Mouse (Mus musculus) adrenal gland, postnatal 10 days (tissue): ENCODE data around the gene Daam2. TPM values are rescaled to one million over a fixed set of nuclear protein-coding genes. Genes with fewer than 3 reads are reported as not detected.
"Not testable (repeated sequence)": the region's sequence is repeated elsewhere in the genome, so short reads cannot be mapped to it uniquely, and the experiment has no call there.

Experiments
- DNase-seq: peaks from one replicate; pipeline ENCODE4 v3.0.0; 2021; ENCODE audit warnings: mixed read lengths
- total RNA-seq, 2 experiments: library from RNA; stranded (reverse); gene quantifications; 2 replicates each; pipeline ENCODE4 v1.2.3; 2021

Gene Daam2
- total RNA-seq, 2 experiments from 2014 or later, result 23.1 to 24.5 TPM

DNA sequence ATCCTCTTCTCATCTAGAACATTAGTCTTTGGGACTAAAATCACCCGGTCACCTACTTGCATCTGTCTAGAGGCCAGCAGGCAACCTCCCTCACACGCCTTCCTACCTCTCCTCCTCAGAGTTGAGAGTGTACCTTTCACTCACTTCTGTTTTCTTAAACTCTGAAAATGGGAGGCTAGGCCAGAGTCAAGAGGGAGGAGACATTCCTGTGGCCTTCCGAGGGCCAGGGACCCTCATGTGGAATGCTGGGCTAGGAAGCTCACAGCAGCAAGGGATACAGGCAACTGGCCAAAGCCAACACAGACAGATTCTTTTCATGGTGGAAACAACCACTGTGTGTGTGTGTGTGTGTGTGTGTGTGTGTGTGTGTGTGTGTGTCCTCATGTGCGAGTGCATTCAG, 86.8 kb downstream of the Daam2 start:
- no peak for DNase-seq

DNA sequence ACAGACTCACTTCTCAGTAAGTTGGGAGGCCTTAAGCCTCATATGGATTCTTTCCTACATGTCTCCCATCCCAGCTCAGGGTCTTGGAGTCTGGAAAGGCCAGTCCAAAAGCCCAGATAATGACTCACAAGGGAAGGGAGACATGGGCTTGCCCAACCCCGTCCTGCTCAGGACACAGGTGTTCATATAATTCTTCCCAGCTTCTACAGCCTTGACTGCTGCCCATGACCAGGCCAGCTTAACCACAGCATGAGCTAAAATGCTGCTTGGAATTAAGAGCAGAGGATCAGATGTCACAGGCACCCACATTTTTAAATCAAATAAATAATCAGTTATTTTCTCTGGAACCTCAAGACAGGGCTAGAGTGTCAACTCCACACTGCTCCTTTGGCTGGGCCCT, 89.0 kb downstream of the Daam2 start:
- DNase-seq, result no peak

DNA sequence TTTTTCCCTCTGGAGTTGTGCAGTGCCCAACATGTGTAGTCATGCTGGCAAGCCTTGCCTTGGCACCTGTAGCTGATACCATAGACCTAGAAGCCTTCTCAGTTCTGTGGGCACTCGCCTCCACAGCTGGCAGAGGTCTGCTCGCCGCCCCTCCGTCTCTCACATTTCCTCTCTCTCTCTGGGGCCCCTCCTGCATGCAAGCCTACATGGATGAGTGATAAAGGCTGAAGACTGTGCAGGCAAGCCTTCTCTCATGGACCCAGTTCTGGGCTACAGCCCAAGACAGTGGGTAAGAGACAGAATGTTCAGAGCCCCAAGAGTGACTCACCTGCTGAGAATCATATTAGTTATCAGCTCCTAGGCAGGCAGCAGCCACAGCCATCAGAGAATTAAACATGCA, 90.1 kb downstream of the Daam2 start:
- DNase-seq, result no peak

DNA sequence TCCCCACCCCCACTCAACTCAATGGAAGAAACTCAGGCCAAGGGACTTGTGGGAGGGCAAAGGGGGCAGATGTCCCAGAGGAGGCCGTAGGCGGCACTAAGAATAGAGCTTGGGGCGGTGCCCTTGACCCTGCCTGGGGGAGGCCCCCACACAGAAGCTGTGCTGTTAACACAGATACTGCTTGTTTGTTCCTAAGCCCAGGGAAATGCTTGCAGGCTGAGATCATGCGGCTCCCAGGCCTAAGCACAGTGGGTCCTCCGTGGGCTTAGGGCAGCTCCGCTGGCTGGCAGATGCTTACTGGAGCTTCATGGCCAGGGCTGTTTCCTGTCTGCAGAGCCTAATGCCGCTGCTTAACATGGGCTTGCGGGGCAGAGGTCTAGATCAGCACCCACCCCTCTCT, 91.5 kb downstream of the Daam2 start:
- no peak for DNase-seq

DNA sequence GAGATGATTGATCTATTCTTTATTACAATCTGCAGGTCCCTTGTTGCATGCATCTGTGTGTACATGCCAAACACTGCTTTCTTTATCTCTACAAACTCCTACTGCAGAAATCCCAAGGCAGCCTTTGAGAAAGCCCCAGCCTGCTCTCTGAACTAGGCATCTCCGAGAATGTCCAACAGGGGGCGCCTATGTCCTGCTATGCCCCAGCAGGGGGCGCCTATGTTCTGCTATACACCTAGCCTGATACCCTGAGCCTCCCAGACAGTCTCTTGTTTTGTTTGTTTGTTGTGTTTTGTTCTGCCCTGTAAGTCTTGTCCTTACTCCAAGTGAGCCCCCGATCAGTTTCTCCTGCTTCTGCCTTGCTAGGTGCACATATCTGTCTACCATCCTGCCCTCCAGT, 95.9 kb downstream of the Daam2 start:
- peak; percentile 91 for DNase-seq

DNA sequence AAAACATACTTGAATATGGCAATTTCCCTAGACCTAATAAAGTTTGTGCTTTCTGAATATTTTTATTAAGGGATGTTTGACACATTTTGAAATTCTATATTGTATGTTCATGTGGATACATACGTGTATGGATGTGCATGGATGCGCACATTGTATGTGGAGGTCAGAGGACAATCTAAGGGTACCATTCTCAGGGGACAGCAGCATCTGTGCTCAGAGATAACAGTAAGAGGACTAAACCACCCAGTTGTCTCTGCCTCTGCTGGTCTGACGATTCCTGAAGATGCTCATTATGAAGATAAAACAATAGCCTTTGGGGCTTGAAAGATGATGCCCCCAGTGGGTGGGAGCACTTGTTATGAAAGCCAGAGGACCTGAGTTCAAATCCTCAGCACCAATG, 99.3 kb downstream of the Daam2 start:
- DNase-seq, result no peak

DNA sequence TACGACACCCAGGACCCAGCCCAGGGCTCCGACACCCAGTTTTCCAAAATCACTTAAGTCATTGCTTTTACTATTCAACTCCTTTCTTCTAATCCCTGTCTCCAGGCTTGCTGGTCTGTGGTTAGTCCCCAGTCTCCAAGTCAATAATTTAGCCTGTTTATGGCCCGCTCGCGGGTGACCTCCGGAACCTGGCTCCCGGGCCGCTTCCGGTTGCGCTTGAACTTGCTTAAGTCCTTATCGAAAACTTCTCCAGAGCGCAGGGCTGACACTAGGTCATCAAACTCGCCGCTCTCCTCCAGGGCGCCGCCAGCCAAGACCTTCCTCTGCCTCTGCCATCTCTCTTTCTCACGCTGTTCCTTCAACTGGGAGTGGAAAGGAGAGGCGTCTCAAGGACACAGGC, 105.8 kb downstream of the Daam2 start:
- no peak for DNase-seq

DNA sequence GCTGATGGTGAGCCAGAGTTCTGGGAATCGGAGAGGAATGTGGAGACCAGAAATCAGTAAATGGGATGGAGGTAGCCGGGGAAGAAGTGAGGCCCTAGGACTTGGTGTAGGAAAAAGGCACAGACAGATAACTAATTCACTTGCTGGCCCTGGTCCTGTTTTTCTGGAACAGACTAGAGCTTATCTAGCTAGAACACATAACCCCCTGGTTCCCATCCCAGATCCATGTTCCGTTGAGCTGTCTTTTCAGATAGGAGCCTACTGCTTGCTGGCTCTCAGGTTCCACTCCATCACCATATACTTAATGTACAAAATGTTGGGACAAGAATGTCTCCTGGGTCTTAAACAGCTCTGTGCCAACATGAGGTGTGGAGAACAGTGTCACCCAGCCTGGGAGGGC, 106.3 kb downstream of the Daam2 start:
- DNase-seq, result no peak

DNA sequence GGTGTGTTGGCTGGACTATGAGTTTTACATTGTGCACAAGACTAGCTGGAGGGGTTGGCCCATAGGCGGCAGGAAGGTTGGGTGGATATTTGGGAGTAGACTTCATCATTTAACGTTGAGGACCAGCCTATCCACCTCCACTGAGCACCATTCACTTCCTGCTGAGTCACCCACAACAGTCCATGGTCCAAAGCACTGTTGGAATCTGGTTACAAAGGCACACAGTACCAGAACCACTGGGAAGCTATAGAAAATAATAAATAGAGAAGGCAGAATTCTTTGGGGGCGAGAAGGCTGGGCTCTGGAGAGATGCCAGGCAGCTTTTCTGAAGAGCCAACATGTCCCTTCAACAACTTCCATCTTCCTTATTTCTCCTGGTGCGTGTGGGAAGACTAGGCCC, 107.8 kb downstream of the Daam2 start:
- DNase-seq, result no peak

DNA sequence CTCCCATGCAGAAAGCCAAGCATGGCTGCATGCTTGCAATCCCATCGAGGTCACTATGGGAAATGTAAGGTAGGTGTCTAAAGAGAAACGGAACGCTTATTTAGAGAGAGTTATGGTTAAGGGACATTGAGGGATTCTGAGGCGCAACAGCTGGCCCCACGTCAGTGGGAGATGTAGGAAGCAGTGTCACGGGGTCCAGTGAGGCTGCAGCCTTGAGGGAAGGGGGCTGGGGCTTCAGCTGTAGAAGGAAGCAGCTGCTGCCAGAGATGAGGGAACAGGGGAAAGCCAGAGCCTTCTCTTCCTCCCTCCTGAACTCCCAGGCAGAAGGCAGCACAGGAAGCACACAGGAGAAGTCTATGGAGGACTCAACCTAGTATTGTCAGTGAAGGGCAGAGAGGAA, 113.2 kb downstream of the Daam2 start:
- no peak for DNase-seq

DNA sequence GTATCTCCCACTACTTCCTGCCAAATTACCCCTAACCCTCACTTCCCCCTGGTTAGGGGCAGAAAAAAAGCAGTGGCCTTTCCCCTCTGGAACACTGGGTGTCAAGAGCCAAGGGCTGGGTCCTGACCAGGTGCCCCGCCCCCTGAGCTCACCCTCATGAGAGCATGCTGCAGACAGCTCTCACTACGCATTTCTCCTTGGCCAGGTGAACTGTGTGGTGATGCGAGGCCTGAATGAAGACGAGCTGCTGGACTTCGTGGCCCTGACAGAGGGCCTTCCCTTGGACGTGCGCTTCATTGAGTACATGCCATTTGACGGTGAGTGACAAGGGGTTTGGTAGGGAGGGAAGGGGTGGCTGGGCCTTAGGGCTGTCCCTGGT, 114.9 kb downstream of the Daam2 start:
- DNase-seq, result no peak

DNA sequence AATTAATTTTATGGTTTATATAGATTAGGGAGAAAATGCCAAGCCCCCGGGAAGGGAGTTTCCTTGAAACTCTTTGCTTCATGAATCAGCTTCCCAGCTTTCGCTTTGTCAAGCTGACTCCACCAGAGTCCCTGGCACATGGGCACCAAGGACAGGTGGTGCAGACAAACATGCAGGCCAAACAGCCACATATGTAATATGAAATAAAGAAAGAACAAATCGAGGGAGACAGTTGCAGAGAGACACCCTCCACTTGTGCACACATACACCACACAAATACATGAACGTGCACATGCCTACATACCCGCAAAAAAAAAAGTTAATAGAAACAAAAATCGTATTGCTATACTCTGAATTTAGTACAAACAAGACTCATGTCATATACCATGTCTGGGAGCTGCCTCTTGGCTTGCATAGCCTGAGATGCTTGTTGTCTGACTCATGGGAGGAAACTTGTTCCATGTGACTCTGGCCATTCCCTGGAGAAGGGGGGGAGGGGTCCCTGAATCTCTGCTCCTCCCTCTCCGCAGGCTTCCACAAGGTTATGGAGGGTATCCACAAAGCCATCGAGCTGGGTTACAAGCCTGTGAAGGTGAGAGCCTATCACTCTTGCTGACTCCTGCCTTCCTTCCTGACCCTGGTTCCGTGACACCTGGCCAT, 115.4 kb downstream of the Daam2 start:
- no peak for DNase-seq

DNA sequence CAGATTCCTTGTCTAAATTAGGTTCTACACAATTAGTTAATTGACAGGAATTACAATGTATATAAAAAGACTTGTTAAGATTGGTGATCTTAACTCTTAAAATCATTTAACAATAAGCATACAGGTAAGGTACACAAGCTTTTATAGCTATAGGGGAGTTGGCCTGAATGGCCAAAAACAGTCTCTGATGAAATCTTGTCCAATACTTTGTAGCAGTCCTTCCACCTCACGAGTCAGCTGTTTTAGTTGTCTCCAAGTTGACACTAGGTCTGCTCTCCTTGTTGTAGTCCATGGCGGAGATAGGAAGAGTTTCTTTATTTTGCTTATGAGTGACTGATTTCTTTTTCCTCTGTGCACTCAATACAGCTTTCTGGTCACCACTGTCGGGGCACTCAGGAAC, 121.3 kb downstream of the Daam2 start:
- DNase-seq, result not testable (repeated sequence)

DNA sequence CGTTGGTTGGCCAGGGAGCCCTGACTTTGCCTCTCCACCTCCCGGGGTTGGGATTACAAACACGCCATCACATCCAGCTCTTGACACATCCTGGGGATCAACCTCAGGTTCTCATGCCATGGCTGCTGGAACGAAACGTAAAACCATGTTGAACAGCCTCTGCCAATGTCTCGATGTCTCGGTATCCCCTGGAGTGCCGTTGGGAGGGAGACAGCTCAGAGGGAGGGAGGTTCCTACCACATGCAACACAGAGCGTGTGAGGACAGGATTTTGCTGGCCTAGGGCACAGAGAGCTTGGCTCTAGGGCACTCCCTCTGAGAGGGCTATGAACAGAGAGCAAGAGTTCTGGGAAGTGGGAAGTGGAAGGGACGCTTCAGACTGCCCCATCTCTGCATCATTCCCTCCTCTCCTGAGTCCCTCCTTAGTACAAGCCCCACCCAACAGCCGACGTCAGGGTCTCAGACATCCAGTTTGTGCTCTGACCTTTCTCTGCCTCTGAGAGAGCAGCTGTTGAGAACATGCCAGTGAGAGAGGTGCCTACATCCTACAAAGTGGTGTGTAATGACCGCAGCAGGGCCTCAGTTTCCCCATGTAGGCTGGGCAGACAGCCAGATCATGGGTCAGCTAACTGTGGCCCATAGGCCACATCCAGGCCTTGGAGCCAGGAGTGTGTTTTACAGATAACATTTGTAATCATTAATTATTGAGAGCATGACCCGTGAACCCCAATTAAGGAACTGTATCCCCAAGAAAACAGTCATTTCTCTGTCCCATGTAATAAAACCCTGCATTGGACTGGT, 123.6 kb downstream of the Daam2 start:
- no peak for DNase-seq

DNA sequence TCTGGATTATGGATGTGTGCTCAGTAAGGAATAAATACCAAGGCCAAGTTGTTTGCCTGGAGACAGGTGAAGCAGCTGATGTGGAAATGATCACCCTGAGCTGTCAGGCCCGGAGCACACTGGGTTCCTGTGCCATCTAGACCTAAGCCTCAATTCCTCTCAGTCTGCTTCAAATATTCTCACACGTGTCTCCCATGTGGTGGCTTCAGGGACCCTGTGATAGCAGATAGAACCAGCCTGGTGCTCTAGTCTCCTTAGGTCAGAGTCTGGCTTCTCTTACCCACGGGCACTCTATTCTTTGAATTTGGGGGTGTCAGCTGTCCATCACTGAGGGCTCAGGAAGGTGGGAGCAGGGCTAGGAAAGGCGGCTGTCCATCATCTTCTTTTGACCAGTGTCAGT, 124.4 kb downstream of the Daam2 start:
- DNase-seq, result no peak

DNA sequence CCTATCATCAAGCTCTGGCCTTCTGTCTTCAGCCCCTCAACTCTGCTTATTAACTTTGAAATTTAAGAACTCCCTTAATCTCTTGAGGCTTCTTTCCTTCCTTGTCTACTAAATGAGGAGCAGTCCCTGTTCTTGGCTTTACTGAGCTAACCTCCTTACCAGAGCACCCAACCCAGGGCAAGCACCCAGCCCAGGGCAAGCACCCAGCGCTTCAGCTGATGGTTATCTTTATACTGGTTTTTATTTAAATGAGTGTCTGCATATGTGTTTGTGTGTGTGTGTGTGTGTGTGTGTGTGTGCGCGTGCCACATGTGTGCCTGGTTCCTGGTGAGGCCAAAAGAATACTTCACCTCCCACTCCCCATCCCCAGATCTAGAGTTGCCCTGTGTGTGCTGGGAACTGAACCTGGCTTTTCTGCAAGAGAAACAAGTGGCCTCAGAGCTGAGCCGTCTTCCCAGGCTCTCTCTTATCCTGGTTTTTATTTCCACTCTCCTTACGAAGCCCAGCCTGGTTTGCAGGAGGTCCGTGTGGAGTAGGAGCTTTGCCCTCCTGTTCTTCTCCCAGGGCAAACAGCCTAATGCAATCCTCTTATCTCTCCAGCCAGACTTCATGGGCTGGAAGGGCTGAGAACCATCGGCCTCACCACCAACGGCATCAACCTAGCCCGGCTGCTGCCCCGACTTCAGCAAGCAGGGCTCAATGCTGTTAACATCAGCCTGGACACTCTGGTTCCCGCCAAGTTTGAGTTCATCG, 125.1 kb downstream of the Daam2 start:
- DNase-seq, result no peak

DNA sequence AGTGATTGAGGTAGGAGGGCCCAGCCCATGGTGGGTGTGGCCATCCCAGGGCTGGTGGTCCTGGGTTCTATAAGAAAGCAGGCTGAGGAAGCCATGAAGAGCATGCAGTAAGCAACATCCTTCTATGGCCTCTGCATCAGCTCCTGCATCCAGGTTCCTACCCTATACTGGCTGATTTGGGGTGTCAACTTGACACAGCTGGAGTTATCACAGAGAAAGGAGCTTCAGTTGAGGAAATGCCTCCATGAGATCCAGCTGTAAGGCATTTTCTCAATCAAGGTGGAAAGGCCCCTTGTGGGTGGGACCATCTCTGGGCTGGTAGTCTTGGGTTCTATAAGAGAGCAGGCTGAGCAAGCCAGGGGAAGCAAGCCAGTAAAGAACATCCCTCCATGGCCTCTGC, 126.8 kb downstream of the Daam2 start:
- DNase-seq, result not testable (repeated sequence)

DNA sequence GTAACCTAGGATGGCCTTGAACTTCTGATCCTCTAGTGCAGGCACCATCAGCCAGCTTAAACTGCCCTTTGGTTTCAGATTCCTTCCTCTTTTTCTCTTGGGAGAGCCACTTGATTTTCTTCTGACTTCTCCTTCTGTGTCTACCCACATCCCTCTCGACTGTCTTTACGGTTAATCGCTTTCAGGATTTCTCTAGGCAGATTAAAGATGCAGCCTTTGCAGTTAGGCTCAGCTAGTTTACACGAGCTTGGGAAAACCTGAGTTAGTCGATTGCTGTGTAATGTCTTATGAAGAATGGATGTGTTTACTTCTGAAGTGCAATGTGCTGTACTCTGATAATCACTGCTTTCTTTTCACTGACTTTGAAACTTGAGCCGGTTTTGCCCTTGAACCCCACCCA, 127.5 kb downstream of the Daam2 start:
- no peak for DNase-seq

DNA sequence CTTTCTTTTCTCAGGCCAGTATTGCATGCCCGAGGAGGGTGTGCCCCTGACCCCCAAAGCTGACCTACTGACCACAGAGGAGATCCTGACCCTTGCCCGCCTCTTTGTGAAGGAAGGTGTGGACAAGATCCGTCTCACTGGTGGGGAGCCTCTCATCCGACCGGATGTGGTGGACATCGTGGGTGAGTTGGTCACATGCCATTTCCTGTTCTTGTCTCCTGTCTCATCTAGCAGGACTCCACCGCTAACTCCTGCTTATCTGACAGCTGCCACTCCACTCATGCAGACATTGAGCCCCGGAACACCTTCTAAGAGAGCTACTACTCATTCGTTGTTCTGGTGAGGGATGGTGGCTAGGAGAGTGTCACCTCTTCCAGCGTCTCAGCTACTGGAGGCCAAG, 129.1 kb downstream of the Daam2 start:
- DNase-seq, result no peak

DNA sequence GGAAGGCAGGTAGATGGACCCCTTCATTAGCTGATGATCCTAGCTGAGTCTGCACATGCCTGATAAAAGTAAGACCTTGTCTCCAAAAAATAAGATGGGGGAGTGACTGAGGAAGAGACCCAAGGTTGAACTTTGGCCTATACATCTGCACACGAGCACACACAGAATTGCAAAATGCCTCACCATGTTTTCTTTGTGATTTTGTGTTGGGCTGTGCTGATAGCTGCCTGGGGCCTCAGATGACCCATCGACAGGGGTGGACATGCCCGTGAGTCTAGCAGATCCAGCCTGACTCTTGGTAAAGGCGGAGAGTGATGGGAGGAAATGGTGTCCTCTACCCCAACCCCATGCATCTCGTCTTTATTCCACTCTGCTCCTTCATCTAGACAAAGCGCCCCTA, 129.9 kb downstream of the Daam2 start:
- DNase-seq, result no peak

DNA sequence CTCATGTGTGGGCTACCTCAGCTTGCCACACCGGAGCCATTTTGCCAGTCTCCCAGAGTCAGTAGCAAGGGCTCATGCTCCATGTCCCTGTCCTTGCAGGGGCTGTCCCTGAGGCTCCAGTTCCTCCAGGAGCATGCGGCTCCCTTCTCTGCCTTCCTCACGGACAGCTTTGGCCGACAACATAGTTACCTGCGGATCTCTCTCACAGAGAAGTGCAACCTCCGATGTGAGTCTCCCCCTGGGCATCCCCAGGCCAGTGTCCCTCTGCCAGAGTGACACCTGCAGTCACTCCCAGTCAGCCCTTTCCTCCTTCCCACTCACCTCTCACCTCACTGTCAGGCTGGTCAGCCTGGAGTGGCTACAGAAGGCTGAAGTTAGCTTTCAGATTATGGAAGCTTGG, 131.1 kb downstream of the Daam2 start:
- no peak for DNase-seq

DNA sequence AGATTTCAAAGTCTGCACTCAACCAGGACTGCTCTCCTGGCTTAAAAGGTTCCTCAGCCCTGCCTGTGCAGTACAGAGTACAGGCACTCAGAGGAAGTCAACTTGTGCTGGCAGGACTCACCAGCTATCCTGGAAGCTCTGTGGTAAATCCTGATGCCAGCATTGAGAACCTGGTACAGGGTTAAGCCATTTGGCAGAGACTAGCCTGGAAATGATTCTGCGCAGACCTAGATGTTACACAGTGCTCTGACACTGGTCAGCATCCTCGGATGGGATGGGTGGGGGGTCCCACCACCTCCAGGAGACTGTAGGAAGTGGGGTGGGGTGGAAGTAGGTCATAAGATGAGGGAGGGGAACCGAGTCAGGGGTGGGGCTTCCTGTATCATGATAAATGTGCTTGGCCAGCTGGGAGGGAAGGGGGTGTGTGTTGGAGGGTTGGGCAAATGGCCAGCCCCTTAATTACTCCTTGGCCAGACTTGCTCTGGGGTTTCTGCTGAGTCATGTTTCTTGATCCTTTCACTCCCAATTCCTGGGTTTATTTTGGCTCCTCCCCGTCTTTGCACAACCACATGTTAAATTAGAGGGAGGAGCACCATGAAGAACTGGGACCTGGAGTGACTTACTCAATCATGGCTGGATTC, 132.0 kb downstream of the Daam2 start:
- peak; percentile 63 for DNase-seq

DNA sequence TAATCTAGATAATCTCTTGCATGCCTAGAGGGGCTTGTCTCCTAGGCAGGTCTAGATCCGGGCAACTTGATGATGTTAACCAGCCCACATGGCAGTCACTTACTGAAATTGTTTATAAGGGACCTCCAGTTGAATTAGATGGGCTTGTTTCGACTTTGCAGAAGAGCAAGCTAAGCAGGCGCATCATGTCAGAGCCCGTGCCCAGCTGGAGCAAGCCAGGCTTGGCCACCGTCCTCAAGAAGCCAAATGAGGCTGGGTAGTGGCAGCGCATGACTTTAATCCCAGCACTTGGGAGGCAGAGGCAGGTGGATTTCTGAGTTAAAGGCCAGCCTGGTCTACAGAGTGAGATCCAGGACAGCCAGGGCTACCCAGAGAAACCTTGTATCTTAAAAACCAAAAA, 133.0 kb downstream of the Daam2 start:
- no peak for DNase-seq
